Mouse (Mus musculus) lung, embryonic 15.5 days (tissue): ENCODE measurements around the gene Cnpy1. TPM values are rescaled to one million over a fixed set of nuclear protein-coding genes. Genes with fewer than 3 reads are reported as not detected.

Experiments
- ATAC-seq: fragments of 200-750 bp; cut with Nextera tagmentation; 2 replicates; pipeline ENCODE4 v1.8.0; 2017; ENCODE audit warnings: moderate number of reproducible peaks, borderline replicate concordance; ENCODE audit not compliant: low FRiP score, low TSS enrichment; ENCODE audit errors: extremely low read depth
- H3K27ac ChIP-seq: fragments of 300-500 bp; sonication (generic); 2 replicates; pipeline ENCODE4 v1.5.1; 2015; ENCODE audit warnings: moderate library complexity, mild to moderate bottlenecking, inconsistent platforms
- H3K27me3 ChIP-seq: fragments of 300-500 bp; sonication (generic); 2 replicates; pipeline ENCODE4 v1.6.1; 2015; ENCODE audit warnings: inconsistent platforms
- H3K36me3 ChIP-seq: fragments of 300-500 bp; sonication (generic); 2 replicates; pipeline ENCODE4 v1.6.1; 2015; ENCODE audit warnings: inconsistent platforms
- H3K4me1 ChIP-seq: fragments of 300-500 bp; sonication (generic); 2 replicates; pipeline ENCODE4 v1.6.1; 2015; ENCODE audit warnings: inconsistent platforms
- H3K4me2 ChIP-seq: fragments of 300-500 bp; sonication (generic); 2 replicates; pipeline ENCODE4 v1.6.1; 2015; ENCODE audit warnings: inconsistent platforms, mild to moderate bottlenecking, moderate library complexity
- H3K4me3 ChIP-seq: fragments of 300-500 bp; sonication (generic); 2 replicates; pipeline ENCODE4 v1.5.1; 2015; ENCODE audit warnings: mild to moderate bottlenecking, inconsistent platforms
- H3K9ac ChIP-seq: fragments of 300-500 bp; sonication (generic); 2 replicates; pipeline ENCODE4 v1.6.1; 2015; ENCODE audit warnings: inconsistent platforms
- H3K9me3 ChIP-seq: fragments of 300-500 bp; sonication (generic); 2 replicates; pipeline ENCODE4 v1.6.1; 2016; ENCODE audit warnings: inconsistent platforms
- WGBS: fragments of 180-500 bp; shearing (Covaris S2); methylation state at CpG from one replicate; pipeline ENCODE4 v1.1.7; 2015; 5-methylcytosine and 5-hydroxymethylcytosine counted together
- polyA plus RNA-seq: library from polyadenylated mRNA; unstranded; fragments of >200 nt; fragmentation: Nextera tagmentation; extraction: Ambion mirVana; gene quantifications from 2 replicates; pipeline ENCODE4 v1.2.1, GENCODE M21; 2015

Gene Cnpy1
- polyA plus RNA-seq, 1 experiment from 2014 or later, result 0.56 TPM

DNA sequence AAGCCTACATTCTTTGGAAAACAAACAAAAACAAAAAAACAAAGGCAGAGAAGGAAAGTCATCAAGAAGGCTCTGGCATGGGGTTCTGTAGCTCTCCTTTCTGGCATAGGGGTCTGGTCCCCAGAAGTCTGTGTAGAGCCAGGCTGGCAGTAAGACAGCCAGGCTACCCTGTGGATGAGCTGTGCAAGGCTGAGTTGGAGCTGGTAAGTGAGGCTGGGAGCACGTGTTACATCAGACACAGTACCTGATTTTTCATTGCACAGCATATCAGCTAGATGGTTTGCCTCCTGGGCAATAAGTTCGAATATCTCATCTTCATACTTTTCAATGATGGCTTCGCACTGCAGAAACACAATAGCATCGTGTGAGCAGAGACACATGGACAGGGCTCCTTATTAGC is 38.6 kb downstream of the Cnpy1 start:
- Histone ChIP-seq H3K4me2 (no peak overlapping the region), H3K4me1 (peaks cover 8% of the 10 kb centered on the region), H3K9ac (no peak overlapping the region), H3K36me3 (no peaks in the 10 kb centered on the region), H3K27ac (no peak overlapping the region), H3K27me3 (peaks cover 93% of the 10 kb centered on the region), H3K4me3 (no peak overlapping the region), H3K9me3 (no peaks in the 10 kb centered on the region)
- 59% methylated on average over 4 of the region's 4 CpGs for WGBS
- no peak for ATAC-seq

DNA sequence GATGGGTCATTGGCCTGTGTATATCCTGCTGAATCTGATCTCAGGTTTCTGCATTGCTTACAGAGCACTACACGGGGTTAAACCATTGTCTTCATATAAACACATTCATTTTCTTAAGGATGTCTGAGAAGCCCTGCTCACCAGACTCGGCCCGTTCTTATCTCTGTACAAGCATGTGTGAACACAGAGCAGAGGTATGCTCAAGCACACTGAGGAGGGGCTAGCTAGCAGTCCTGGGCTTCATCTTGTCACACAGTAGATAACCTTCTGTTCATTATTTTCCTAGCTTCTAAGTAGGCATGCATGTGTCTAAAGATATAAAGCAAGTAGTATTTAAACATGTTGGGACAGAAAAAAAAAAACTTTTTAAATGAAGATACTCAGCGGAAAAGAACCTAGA is 39.2 kb downstream of the Cnpy1 start:
- H3K27ac ChIP-seq, result no peak overlapping the region
- H3K4me1 ChIP-seq, result peaks cover 8% of the 10 kb centered on the region
- H3K9ac ChIP-seq, result no peak overlapping the region
- 22% methylated on average over 4 of the region's 4 CpGs for WGBS
- H3K36me3 ChIP-seq, result no peaks in the 10 kb centered on the region
- H3K27me3 ChIP-seq, result peaks cover 93% of the 10 kb centered on the region
- H3K4me3 ChIP-seq, result no peak overlapping the region
- H3K9me3 ChIP-seq, result no peaks in the 10 kb centered on the region
- no peak overlapping the region for H3K4me2 ChIP-seq
- no peak for ATAC-seq

DNA sequence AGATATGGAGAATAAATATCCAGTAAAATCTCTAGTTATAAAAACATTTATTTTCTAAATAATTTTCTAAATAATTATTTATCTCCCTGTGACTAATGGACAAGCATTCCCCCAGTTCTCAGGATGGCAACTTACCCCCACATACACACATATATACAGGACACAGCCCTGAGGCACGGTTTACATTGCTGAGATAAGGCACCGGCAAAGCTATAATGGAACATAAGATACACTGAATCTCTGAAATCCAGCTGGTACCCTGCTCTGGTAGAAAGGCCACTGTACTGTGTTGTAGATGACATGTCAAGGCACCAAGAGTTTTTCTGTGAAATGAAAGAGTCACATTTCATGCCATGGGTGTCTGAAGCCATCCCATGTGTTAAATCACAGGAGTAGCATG is 40.9 kb downstream of the Cnpy1 start:
- Histone ChIP-seq H3K27ac (no peak overlapping the region), H3K9me3 (no peaks in the 10 kb centered on the region), H3K4me3 (no peak overlapping the region), H3K9ac (no peak overlapping the region), H3K27me3 (peaks cover 86% of the 10 kb centered on the region), H3K36me3 (no peaks in the 10 kb centered on the region), H3K4me1 (peaks cover 3% of the 10 kb centered on the region), H3K4me2 (no peak overlapping the region)
- ATAC-seq, result no peak
- 49% methylated on average over 2 of the region's 2 CpGs for WGBS

DNA sequence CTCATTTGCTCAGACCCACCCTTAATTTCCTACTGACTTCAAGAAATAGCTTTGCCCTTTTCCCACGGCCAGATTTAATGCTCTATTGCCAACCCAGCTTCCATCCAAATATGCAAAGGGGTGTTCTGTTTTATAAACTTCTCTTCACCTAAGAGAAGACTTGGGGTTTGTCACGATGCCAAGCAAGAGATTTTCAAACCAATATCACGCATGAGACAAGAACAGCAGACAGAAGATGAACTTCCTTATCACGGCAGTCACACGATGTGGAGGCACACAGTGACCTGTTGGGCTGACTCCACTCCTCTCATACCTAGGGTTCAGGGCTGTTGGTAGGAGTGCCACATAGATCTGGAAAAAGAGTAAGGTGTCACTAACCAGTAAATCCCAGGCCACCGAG is 42.5 kb downstream of the Cnpy1 start:
- Histone ChIP-seq H3K27me3 (peaks cover 73% of the 10 kb centered on the region), H3K4me1 (no peaks in the 10 kb centered on the region), H3K4me3 (no peak overlapping the region), H3K36me3 (no peaks in the 10 kb centered on the region), H3K4me2 (no peak overlapping the region), H3K27ac (no peak overlapping the region), H3K9me3 (no peaks in the 10 kb centered on the region), H3K9ac (no peak overlapping the region)
- no peak for ATAC-seq
- whole genome bisulfite sequencing, result 61% methylated on average over 6 of the region's 6 CpGs

DNA sequence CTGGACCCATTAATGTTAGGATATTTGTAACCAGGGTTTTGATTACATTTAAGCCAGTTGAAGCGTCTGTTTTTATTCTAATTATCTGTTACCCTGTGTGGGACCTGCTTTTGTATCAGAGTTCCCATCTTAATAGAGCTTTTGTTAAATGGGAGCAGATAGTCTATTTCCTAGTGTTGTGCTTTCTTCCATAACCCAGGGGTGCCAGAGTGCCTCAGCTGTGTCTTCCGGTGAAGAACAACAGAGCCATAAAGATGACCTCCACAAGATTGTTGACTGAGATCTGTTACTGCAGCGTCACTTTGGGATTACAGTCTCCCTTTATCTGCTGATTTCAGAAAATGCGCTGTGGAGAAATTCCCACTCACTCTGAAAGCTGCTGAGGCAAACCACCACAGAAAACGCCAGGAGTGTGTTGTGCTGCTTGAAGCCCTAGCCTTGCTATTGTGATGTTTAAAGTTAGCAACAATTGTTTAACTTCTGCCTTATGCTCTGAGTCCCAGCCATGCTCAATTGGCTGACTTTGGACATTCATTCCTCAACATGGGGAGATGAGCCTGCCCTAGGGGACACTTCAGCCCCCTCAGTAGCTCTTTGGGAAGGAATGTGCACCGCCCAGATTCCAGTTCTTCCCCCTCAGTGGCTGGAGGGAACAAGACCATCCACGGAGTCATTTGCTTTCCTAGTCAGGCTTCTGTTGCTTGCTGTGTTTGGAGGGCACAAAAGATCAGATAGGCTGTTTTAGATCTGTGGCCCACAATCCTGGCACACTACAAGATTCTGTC is 46.3 kb downstream of the Cnpy1 start:
- no peaks in the 10 kb centered on the region for H3K9me3 ChIP-seq
- WGBS, result 46% methylated on average over 7 of the region's 7 CpGs
- no peak overlapping the region for H3K4me3 ChIP-seq
- no peaks in the 10 kb centered on the region for H3K4me1 ChIP-seq
- no peaks in the 10 kb centered on the region for H3K36me3 ChIP-seq
- peaks cover 52% of the 10 kb centered on the region for H3K27me3 ChIP-seq
- no peak overlapping the region for H3K9ac ChIP-seq
- no peak overlapping the region for H3K4me2 ChIP-seq
- no peak for ATAC-seq
- H3K27ac ChIP-seq, result no peak overlapping the region

DNA sequence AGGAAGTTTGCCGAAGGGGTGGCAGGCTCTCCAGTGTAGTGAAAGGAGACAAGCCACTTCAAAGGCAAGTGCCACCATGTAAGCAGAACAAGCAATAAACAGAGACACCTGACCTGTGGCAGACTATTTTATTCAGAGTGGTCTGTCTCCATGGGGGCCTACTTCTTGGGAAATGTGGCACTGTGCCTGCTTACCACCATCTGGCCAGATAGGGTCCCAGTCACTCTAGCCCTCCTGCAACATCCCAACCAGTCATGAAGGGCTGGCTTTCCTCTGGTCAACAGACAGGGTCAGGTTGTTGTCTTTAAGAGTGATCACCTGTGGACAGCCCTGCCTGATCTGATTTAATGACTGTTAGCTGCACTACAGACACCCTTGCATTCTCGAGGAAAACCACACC is 50.1 kb downstream of the Cnpy1 start:
- Histone ChIP-seq H3K9ac (no peak overlapping the region), H3K27ac (no peak overlapping the region), H3K9me3 (no peaks in the 10 kb centered on the region), H3K27me3 (peaks cover 25% of the 10 kb centered on the region), H3K36me3 (no peaks in the 10 kb centered on the region), H3K4me3 (no peak overlapping the region), H3K4me2 (no peak overlapping the region), H3K4me1 (no peaks in the 10 kb centered on the region)
- 36% methylated on average over 2 of the region's 2 CpGs for WGBS
- ATAC-seq, result no peak

DNA sequence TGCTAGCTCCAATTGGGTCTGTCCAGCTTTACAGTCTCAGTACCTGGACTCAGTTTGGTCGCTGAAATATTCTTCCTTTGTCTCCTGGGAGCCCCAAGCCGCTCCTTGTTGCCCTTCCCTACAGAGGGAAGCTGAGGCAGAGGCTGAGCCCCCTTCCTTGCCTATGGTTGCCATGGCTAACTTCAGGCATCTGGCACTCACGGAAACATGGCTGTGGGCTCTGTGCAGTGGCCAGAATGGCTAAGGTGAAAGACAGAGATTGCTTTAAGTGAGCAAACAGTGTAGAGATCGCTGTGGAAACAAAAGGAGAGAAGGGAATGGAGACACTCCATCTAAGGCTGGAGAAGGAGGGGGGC is 53.5 kb downstream of the Cnpy1 start:
- 48% methylated on average over 4 of the region's 4 CpGs for WGBS
- no peak overlapping the region for H3K27ac ChIP-seq
- peaks cover 16% of the 10 kb centered on the region for H3K27me3 ChIP-seq
- no peaks in the 10 kb centered on the region for H3K9me3 ChIP-seq
- H3K4me1 ChIP-seq, result no peaks in the 10 kb centered on the region
- H3K36me3 ChIP-seq, result no peaks in the 10 kb centered on the region
- H3K4me2 ChIP-seq, result no peak overlapping the region
- H3K9ac ChIP-seq, result no peak overlapping the region
- H3K4me3 ChIP-seq, result no peak overlapping the region
- ATAC-seq, result no peak

DNA sequence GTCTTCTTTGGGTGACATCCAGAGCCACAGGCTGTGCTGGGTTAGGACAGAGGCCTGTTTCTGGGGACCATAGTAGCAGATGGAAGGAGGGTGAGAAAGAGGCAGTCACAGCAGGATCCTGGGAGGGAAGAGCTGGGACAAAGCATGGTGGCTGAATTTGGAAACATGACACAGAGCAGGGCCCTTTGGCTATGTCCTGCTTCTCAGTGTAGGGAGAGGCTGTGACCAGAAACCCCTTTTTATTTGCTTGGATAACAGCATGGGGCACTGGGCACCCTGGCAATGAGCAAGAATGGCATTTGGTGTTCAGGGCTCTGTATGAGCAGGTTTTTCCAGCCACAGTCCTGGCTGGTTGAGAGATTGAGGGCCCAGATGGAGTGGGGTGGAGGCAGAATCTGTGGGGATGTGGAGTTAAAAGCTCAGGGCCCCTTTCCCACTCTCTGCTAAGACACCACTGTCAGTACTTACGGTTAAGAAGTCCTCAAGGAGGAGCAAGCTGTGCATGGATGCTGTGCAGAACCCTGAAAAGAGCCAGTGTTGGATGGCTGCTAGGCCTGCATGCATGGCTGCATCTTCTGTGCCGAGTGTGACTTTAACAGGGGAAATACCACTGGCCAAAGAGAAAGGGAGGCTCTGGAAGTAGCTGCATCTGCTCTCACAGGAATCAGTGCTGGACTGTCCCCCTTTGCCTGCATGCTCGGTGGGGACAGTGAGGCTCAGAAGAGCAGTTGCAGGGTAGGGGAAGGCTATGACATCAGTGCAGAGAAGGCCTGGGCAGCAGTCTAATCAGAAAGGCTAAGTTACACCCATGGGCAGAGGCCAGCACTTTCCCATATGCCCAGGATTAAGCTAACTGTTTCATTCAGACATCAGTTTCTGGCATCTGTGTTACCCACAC is 54.2 kb downstream of the Cnpy1 start:
- H3K9me3 ChIP-seq, result no peaks in the 10 kb centered on the region
- no peak overlapping the region for H3K27ac ChIP-seq
- H3K27me3 ChIP-seq, result peaks cover 16% of the 10 kb centered on the region
- WGBS, result 52% methylated on average over 3 of the region's 3 CpGs
- no peak for ATAC-seq
- no peaks in the 10 kb centered on the region for H3K4me1 ChIP-seq
- no peaks in the 10 kb centered on the region for H3K36me3 ChIP-seq
- no peak overlapping the region for H3K4me2 ChIP-seq
- H3K4me3 ChIP-seq, result no peak overlapping the region
- H3K9ac ChIP-seq, result no peak overlapping the region

DNA sequence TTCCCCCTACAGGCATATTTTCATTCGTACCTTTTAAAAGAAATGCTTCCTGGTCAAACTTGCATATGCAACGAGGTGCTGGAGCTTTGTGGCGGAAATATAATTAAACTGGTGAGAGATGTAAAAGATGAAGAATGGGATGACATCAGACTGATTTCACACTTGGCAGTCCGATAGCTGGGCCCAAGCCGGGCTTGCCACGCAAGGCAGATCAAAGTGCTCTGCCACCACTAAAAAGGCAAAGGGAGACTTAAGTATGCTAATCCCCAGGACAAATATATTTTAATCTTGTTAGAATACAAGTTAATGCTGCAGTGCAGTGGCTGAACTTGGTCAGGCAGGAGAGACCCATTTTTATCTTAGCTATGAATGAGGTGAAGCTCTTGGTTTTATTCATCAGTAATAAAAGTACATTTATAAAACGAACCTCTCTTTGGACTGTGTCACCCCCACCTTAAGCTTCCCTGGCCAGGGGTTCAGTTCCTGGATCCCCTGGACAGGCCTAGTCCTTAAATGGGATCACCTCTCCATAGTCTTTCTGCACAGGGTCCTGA is 66.3 kb downstream of the Cnpy1 start:
- no peak overlapping the region for H3K4me2 ChIP-seq
- H3K4me1 ChIP-seq, result no peaks in the 10 kb centered on the region
- no peak overlapping the region for H3K9ac ChIP-seq
- H3K36me3 ChIP-seq, result no peaks in the 10 kb centered on the region
- no peaks in the 10 kb centered on the region for H3K9me3 ChIP-seq
- H3K27ac ChIP-seq, result no peak overlapping the region
- WGBS, result 28% methylated on average over 7 of the region's 7 CpGs
- peaks cover 89% of the 10 kb centered on the region for H3K27me3 ChIP-seq
- no peak overlapping the region for H3K4me3 ChIP-seq
- no peak for ATAC-seq

DNA sequence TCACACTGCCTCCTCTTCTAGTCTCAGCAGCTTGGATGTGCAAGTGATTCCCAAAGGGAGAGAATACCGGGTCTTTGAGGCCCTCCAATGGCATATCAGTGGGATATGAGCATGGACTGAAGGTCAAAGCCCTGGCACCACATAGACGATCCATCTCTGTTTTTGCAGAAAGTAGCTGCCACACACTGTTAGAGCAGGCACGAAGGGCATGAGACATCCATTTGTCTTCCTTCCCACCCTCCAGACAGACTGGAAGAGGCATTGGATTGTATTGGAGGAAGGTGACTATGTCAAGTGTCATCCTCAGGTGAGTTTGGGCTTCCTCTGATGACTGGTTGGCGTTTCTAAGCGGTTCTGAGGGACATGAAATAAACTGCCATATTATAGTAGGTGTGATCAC is 67.3 kb downstream of the Cnpy1 start:
- Histone ChIP-seq H3K4me3 (no peak overlapping the region), H3K9ac (no peak overlapping the region), H3K4me2 (no peak overlapping the region), H3K27ac (no peak overlapping the region), H3K4me1 (no peaks in the 10 kb centered on the region), H3K36me3 (no peaks in the 10 kb centered on the region), H3K9me3 (no peaks in the 10 kb centered on the region), H3K27me3 (peaks cover 94% of the 10 kb centered on the region)
- no peak for ATAC-seq
- 12% methylated on average over 5 of the region's 5 CpGs for WGBS

DNA sequence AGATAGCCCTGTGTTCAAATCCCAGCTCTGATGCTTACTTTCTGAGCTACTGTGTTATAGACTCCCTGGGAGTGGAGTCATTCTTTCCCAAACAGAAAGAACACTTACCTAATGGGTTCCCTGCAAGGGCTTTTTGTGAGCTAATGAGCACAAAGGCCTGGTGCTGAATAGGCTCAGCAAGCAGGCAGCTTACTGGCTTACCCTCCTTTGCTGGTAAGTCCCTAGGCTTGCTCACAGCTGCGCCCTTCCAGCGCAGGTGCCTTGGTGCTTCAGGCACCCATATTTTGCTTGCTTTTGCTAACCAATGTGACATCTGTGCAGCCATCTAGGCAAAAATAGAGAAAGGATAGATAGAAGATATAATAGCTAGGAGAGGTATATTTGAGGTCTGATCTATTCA is 69.0 kb downstream of the Cnpy1 start:
- H3K27me3 ChIP-seq, result peaks cover 98% of the 10 kb centered on the region
- H3K4me3 ChIP-seq, result no peak overlapping the region
- no peak overlapping the region for H3K27ac ChIP-seq
- no peak overlapping the region for H3K4me2 ChIP-seq
- WGBS, result 5% methylated on average over 2 of the region's 2 CpGs
- H3K36me3 ChIP-seq, result no peaks in the 10 kb centered on the region
- no peak for ATAC-seq
- no peaks in the 10 kb centered on the region for H3K9me3 ChIP-seq
- H3K4me1 ChIP-seq, result no peaks in the 10 kb centered on the region
- H3K9ac ChIP-seq, result no peak overlapping the region

DNA sequence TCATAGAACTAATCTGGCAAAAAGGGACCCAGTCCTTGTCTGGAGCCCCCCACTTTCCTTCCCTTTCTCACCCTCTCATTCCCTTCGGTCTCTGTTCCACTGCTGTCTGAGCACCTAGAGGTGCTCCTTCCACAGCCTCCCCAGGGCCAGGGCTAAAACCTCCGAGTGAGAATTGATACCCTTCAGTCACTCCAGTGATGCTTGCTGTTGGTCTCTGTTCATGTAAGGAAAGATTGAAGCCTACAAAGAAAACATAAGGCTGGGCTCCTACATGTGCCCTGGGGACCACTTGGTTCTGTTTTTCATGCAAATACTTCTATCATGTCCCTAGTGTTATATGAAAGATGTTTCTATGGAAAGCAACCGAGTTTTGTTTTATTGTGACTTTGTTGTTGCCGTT is 69.6 kb downstream of the Cnpy1 start:
- no peak for ATAC-seq
- H3K4me2 ChIP-seq, result no peak overlapping the region
- H3K9me3 ChIP-seq, result no peaks in the 10 kb centered on the region
- H3K27ac ChIP-seq, result no peak overlapping the region
- no peak overlapping the region for H3K9ac ChIP-seq
- H3K27me3 ChIP-seq, result peaks cover 97% of the 10 kb centered on the region
- H3K36me3 ChIP-seq, result no peaks in the 10 kb centered on the region
- H3K4me3 ChIP-seq, result no peak overlapping the region
- 7% methylated on average over 4 of the region's 4 CpGs for WGBS
- H3K4me1 ChIP-seq, result no peaks in the 10 kb centered on the region
